Mouse (Mus musculus) ovary, adult 18-20 months (tissue): ENCODE measurements around the gene Sh3bgrl2.
"Not testable (repeated sequence)": the region's sequence is repeated elsewhere in the genome, so short reads cannot be mapped to it uniquely, and the experiment has no call there.

Experiments used
- DNase-seq: peaks from one replicate; pipeline ENCODE4 v3.0.0; 2022; ENCODE audit warnings: low spot score, mixed read lengths

Gene Sh3bgrl2

DNA sequence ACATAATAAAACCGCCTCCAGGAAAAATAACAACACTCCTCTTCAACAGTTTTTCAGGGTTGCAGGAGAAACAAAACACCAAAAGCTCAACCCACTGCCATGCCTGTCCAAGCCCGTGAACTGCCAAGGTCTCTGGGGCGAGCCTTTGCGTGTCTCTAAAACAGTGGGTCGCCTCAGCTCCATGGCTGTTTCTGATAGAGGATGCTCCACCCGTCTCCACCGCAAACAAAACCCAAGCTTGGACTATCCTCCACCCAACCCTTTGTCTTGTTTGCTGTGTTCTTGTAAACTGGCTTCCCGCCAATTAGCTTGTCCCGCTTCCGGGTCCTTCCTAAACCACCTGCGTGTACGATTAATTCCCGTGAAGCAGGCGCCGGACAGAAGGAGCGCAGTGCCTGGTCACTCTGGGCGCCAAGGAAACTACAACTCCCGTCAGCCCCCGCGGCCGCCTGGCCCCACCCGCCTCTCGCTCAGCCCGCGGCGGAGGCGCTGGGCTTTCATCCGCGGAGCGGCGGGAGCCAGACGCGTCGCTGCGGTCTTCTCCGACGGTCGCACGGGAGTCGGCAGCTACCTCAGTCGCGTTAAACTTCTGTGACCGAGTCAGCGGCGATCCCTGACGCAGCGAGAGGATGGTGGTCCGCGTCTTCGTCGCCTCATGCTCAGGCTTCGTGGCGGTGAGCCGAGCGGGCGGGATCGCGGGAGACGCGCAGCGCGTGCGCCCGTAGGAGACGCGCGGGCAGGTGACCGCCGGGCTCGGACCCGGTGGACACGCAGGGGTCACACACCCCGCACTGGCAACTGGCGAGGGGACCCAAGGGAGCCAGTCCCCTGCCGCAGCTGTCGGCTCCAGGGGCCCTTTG, at the start of gene Sh3bgrl2:
Gene Sh3bgrl2, plus strand, starts transcription at position 498 of the 860 bp plus-strand sequence.
- peak; percentile 54 for DNase-seq

DNA sequence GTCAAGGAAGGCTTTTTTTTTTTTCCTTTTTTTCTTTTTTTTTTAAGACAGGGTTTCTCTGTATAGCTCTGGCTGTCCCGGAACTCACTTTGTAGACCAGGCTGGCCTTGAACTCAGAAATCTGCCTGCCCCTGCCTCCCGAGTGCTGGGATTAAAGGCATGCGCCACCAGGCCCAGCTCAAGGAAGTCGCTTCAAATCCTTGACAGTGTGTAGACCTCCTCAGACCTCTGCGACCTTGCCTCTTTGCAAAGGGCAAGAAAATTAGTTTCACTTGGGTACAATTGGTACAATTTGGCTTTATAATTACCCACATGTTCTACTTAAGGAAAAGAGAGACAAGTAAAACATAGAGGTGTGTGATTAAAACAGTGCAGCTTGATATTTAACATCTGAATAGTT, 29.0 kb upstream of the Sh3bgrl2 start:
- not testable (repeated sequence) for DNase-seq

DNA sequence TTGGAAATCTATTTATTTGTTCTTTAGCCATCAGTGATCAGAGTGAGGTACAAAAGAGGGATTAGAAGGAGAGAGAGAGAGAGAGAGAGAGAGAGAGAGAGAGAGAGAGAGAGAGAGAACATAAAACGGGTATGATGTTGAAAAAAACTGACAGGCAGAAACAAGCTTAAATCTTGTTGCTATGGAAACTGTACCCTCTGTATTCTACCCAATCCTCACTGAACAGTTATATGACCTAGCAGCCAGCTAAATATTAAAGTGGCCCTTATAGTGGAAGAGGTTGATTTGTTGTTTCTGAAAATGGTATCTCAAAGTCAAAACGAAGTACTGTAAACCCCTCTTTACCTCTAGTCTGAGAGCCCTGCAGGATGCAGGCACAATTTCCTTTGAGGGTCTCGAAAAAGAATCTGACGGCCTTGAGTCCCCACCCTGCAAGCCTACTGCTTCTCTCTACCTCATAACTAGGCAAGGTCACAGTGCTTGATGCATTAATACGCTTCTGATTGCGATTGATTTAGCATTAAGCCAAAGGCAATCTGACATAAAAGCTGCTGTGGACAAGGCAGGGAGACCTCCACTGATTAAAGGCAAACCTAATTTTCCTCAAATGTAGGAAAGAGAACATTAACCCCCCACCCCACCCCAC, 28.5 kb upstream of the Sh3bgrl2 start:
- no peak for DNase-seq

DNA sequence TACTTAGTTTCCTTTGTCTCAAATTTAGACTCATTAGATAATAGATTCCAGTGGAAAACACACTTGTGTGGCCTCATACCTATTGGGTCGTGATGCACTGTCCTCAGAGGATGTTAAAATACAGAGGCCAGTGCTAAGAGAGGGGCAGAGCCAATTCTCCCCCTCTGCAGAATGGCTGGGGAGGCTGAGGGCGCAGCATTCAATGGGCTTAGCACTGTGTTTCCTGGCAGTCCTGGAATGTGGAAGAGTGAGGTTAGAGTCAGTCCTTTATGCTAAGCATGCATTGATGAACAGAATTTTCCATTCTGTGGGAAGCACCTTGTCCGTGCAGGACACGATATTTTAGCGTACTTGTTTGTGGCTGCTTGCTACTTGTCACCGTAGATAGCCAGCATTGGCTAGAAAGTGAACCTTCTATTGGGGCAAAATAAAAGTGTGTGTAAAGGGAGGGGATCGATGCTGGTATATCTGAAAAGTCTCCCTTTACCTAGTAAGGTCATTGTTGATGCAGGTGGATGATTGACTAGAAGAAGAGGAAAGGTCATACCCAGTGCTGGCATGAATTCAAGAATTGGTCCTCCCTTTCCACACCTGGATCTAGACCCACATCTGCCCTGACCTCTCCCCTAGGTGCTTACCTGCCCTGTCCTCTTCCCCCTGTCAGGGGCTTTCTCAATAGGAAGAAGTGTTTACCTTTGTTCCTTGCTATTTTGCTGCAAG, 20.6 kb upstream of the Sh3bgrl2 start:
- no peak for DNase-seq

DNA sequence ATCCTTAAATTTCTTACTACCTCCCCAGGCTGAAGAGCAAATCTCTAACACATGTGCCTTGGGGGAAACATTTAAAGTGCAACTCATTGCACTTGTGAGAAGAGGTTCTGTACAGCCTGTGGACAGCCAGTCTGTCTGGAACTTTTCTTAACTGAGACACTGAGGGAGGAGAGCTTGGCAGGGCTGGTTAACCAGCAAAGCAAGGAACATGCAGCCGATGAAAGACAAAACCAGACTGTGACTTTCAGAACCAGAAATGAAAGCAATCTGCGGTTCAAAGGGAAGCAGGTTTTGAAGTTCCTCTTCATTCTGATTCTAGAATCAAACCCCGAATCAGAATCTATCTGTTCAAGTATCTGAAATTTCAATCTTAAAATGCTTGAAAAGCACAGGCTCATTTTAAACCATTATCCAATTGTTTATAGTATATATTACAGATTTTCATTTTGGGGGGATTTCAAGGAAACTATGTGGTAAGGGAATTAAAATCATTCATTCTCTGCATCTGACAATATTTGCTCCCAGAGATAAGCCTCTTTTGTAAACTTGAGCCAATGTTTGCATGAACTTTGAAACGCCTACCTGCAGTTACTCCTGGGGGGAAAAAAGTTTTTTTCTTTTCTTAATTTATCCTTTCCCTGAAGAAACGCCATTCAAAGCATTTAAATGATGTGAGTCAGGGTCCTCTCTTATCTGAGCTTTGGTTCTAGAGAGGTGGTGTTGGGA, 14.9 kb upstream of the Sh3bgrl2 start:
- no peak for DNase-seq

DNA sequence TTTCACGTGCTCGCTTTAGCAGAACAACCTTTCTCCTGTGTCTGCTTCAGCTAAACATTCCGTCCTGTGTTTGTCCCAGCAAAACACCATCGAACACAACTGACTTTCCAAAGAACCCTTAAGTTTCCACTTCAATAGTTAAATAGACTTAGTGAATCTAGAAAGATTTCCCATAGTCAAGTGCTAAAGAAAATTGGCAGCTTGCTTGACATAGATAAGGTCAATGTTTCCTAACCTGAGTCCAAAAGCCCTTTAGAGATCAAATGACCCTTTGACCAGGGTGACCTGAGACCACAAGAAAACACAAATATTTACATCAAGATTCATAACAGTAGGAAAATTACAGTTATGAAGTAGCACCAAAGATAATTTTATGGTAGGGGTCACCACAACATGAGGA, 11.2 kb upstream of the Sh3bgrl2 start:
- no peak for DNase-seq

DNA sequence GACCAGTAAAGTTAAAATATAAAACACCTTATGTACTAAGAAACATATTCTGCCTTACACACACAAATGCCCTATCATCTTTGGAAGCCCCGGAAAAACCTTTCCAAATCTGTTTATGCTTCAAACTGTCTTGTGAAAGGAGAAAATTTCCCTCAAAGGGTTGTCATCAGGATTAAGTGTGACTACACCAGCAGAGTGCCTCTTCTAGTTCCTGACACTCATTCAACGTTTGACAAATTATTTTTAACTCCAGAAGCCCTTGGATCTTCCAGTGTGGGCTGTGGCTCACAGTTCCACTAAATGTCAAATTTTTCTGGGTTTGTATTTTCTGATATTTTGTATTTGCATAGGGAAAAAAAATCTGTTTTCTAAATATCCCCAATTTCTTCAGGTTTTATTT, 10.6 kb upstream of the Sh3bgrl2 start:
- DNase-seq, result no peak

DNA sequence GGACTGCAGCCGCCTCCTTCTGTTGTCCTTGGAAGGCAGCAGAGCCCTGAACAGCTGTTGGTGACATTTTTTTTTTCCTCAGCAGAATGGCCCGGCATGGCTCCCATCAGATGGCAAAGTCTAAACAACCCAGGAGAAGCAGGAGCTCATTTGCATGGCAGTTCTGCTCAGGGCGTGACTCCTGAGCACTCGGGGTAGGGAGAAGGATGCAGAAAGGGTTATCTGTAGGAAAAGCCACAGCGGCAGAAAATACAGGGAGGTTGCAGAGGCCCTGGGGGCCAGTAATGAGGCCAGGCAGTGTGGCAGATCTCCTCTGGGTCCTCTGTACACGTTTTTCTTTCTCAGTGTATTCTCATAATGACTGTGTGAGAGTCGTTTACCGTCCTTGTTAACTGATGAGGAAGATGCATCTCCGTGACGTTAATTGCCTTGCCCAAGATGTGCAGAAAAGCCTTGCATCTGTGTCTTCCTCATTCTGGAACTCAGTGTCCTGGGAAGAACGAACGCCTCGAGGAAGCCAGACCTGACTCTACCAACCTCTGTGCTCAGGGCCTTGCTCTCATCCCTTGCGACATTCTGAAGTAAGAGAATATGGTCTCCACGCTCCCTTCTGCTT, 10.1 kb upstream of the Sh3bgrl2 start:
- peak; percentile 7 for DNase-seq

DNA sequence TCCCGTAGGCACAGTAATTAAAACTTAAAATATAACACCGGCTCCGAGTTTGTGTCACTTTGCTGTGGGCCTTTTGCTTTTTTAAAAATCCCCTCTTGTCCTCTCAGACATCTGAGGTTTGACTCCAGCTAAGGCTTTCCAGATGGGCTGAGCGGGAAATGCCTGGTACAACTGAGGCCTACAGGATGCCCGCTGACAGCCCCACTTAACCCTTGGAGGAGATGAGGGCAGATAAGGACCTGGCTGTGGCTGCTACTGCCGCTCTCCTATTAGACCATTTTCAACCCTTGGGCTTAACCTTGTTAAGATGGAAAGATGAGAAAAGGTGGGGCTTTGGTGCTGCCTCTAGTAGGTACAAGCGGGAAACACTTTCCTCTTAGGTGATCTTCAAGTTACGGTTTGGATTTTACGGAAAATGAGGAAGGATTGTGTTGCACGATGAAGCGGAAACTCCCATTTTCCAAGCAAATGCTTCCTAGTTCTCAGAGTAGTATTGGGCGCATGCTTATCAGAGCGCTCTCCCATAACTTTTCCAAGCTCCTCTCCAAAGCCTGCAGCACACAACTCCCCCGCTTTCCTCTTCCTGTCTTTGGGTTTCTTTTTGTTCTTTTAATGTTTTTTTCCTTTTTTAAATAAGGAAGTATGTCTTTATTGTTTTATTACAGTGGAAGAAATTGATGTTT, 8.2 kb upstream of the Sh3bgrl2 start:
- no peak for DNase-seq

DNA sequence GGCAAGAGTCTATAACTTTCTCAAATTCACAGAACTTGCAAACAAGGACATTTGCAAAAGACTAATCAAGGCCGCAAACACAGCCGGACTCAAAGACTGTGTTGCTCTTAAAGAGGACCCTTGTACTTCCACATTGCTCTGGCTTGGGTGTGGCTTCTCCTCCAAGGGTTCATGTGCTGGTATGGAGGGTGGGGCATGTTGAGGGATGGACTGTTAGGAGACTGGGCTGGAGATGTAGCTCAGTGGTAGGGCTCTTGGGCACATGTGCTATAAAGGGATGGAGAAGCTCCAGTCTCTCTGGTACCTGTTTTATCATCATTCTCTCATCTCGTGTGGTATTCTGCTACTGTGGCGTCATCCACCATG, 7.7 kb upstream of the Sh3bgrl2 start:
- DNase-seq, result no peak

DNA sequence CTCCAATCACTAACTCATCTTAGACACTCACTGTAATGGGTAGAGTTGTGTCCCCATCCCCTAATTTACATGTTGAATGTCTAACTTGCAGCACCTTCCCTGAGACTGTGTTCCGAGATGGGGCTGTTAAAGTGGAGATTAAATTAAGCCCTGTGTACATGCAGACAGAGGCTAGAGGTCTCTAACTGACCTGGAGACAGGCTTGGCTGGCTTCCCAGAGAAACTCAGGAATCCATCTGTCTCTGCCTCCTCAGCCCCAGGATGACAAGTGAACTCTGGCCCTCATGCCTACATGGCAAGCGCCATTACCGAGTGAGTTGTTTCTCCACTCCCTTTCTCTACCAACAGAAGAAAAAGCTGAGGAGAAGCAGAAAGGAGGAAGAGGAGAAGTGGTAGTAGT, 7.2 kb upstream of the Sh3bgrl2 start:
- DNase-seq, result no peak

DNA sequence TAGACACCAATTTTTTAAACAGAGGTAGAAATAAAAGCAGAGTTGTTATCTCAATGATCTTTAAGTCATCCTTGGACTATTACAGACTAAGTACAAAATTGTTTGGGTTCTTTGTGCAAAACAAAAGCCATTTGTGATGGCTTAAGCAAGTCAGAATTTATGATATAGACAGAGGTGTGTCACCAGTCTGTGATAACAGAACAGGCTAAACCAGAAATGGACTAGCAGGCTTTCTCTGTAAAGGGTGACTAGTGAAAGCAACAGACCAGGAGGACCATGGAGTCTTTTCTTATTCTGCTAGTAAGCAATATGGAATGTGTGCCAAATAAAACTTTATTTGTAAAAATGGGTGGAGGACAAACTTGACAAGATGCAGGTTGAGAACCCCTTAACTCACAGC, 2.9 kb upstream of the Sh3bgrl2 start:
- no peak for DNase-seq

DNA sequence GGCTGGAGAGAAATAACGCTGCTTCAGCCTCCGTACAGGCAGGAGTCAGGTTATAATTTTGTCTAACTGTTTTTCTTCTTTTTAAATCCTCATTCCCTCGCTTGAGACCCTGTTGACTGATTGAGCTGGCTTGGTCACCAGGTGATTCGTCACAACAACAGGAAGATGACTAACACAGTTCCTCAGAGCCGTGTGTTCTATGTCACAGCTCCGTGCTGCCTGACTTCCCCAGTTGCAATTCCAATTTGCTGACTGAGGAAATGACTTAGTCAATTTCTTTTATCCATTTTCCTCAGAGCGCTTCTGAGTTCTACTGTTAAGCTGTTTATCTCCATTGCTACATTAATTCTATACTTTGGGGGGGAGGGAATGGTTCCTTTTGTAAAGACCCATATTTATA, 1.8 kb upstream of the Sh3bgrl2 start:
- no peak for DNase-seq

DNA sequence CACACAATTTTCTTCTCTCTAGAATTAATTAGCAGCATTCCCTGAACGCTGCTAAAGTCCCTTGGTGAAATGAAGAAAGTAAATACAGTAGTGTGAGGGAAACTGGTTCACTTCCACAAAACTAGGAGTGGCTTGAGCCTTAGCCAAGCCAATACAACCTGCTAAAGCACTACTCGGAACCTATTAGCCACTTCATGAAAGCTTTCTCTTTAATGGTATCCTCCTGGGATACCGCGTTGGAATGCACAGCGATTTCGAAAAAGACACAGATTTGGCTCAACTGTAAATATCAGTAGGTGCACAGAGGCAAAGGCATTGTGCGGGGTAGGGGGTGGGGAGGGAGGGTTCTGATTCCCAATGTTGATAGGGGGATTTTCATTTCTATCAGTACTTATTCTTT, 898 bp upstream of the Sh3bgrl2 start:
- no peak for DNase-seq

DNA sequence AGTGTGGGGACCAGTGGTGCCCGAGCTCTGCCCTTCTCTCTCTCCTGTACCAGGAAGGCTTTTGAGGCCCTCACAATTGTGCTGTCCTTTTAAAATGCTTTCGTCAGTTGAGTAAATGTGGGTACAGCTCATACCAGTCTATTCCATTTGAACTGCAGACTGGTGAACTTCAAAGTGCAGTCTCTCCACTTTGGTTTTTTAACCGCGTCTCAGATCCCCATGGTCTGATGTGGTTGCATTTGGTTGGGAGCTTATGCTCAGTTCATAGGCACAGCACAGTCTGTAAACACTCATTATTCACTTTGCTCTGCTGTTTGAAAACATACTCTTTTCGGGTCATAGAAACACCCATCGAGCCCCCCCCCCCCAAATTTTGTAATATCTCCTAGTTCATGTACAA, 1.7 kb downstream of the Sh3bgrl2 start:
- no peak for DNase-seq

DNA sequence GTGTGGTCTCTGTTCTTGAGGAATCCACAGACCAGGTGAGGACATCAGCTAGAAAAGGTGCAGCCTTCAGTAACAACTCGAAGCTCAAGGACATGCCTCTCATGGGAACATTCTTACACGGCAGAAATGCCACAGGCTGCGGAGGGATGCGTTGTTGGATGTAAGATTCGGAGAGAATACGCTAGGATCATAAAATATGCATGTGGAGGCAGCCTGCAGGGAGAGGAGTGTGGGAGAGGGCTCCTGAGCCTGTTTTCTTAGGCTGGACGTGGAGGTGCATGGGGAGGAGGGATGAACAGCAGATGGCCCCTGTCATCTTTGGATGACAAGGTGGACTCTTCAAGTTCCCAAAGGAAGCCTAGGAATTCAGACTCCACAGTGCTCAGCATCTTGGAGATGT, 3.0 kb downstream of the Sh3bgrl2 start:
- DNase-seq, result no peak

DNA sequence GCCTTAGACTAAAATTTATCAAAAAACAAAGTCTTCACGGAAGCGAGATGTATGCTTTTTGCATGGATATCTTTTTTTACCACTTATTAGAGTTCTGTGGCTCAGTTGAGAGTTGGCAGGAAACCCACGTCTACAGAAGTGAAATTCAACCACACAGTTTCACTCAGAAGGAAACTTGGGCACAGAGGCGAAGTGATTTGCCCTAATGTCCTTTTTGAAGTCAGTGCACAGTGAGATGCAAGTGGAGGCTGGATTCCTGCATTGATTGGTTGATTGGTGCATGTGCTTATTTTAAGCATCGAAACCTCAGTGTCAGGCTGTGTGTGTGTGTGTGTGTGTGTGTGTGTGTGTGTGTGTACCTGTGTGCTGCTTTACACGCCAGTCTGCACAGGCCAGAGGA, 3.5 kb downstream of the Sh3bgrl2 start:
- no peak for DNase-seq

DNA sequence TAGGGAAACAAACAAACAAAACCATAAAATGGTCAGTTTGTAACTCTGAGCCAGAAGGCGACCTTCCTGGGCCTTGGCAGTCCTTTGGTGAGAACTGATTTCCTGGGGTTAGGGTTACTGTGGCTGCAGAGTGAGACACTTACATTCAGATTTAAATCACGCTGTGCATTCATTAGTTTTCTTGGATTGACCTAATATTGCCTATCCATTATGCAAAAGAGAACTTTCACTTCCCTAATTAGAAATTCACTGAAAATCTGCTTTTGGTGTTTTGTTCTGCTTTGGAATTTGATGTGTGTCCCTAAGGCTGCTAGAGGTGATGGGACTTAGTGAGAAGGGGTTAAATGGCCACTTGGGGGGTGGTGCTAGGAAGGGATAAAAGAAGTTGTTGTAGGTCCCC, 7.5 kb downstream of the Sh3bgrl2 start:
- DNase-seq, result no peak

DNA sequence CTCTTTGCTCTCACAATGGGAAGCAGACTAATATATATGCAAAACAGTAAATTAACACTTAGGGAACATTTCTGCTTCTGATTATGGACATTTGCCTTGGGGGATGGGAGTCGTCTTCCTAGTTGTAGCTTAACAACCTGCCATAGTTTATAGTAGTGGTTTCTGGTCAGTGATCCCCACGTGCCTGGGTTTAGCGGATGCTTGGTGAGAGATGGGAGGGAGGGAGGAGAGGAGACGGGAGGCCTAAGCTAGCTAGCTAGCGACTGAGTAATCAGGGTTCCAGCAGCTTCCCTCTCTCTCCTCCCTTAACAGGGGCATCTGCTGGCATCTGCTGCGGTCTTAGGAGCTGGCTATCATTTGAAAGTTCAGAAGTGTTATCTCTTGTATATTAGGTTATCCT, 8.1 kb downstream of the Sh3bgrl2 start:
- no peak for DNase-seq

DNA sequence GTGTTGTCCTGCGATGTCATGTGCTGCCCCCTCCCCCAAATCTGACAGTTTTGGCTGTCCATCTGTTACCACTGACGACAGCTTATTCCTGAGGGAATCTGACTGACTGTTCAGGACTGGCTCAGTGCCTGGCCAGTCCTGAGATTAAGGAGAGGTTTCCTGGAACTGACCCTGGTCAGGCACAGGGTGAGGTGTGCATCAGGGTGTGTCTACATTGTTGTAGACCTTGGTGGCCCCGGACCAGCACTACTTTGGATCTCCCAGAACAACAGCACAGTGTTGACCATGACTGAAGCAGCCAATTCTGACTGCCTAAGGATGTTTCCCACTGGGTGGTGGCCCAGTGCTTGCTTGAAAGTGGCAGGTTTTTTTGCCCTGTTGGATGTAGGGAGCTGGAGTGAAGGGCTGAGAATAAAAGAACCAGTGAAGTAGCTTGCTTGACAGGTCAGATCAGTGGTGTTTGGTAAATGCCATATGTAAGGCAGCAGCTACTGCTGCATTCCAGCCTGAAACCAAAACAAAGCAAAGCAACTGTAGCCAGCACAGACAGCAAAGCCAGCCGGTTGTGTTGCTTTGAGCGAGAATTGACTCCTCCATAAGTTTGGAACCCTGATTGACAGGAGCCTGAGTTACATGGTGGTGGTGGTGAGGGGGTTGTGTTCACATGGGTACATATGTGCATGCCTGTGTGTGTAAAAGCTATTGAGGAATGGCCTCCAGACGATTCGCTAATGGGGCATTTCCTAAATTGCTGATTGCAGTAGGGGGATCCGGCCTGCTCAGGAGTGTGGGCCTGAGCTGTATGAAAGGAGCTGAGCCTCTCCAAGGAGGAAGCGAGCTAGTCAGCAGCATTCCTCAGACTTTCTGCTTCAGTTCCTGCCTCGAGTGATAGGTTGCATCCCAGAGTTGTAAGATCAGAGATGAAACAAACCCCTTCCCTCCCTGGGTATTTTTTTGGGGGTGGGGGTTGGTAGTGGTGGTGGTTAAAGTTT, 8.9 kb downstream of the Sh3bgrl2 start:
- DNase-seq, result no peak
